Mouse (Mus musculus): Measurements from ENCODE around the gene Cdhr1. TPM values are rescaled to one million over a fixed set of nuclear protein-coding genes. Genes with fewer than 3 reads are reported as not detected.
A peak's percentile ranks its signal among the peaks of the same experiment; 100 is the strongest.
"Not testable (repeated sequence)": the region's sequence is repeated elsewhere in the genome, so short reads cannot be mapped to it uniquely, and the experiment has no call there.

The Cdhr1 gene
- total and polyA plus RNA-seq, 3 experiments = not detected

DNA sequence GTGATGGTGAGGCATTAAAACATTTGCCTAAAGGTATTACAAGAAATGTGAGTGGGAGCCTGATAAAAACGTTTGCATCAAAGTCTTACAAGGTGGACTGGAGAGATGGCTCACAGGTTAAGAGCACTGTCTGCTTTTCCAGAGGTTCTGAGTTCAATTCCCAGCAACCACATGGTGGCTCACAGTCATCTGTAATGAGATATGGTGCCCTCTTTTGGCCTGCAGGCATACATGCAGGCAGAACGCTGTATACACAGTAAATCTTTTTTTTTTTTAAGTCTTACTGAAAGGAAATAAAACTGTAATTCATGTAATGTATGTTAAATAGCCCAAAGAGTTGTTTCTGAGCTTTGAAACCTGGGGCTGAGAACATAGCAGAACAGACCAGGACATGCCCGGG lies 39.4 kb upstream of the Cdhr1 start:
- peak; percentile 29 for DNase-seq (ENCODE audit: low read depth, low spot score)
- H3K4me3 ChIP-seq (ENCODE audit: control insufficient read depth in 1 of 2, insufficient read depth in 1 of 2, low read depth in 2 of 2, low read length in 2 of 2); H3K9ac ChIP-seq (ENCODE audit: control insufficient read depth, low read depth, low read length, poor library complexity, severe bottlenecking); H3K27ac ChIP-seq (ENCODE audit: control insufficient read depth, low read depth, low read length); H3K27me3 ChIP-seq (ENCODE audit: control insufficient read depth in 1 of 2, insufficient read depth in 2 of 2, low read length in 2 of 2); H3K9me3 ChIP-seq (replicated peaks; ENCODE audit: insufficient read depth, low read length); H3K4me1 ChIP-seq (ENCODE audit: control insufficient read depth in 1 of 2, insufficient read depth in 2 of 2, low read length in 2 of 2): not testable (repeated sequence)
- H3K79me2 ChIP-seq (ENCODE audit: control insufficient read depth, insufficient read depth, low read length, poor library complexity) = peaks cover 15% of the 10 kb centered on the region
- TF ChIP-seq CTCF (IDR thresholded peaks at IDR 0.05 in 2 of 3, conservative IDR thresholded peaks at IDR 0.05 in 1 of 3; ENCODE audit: control insufficient read depth in 1 of 3, insufficient read depth in 1 of 3, low read depth in 2 of 3, low read length in 3 of 3, poor library complexity in 1 of 3, severe bottlenecking in 1 of 3) = peak in 2 of 3 experiments; percentile 0 to 42; a peak in 2 of 6 replicates
- TF ChIP-seq ZNF384 (IDR thresholded peaks at IDR 0.05; ENCODE audit: low read depth, low read length) = peak; percentile 70
- peak; percentile 67; the same call in 1 of the 2 replicates for TF ChIP-seq MYC (IDR thresholded peaks at IDR 0.05; ENCODE audit: low read depth, low read length)
- 0 out of 2 replicates have a peak, but pooled peaks have one; percentile 46 for TF ChIP-seq TBP (IDR thresholded peaks at IDR 0.05; ENCODE audit: low read depth, low read length)
- 0 out of 2 replicates have a peak, but pooled peaks have one; percentile 27 for TF ChIP-seq MAX (IDR thresholded peaks at IDR 0.05; ENCODE audit: low read length)
- peaks cover 10 to 16% of the 10 kb centered on the region in 2 experiments for H3K36me3 ChIP-seq (ENCODE audit: control insufficient read depth in 1 of 2, insufficient read depth in 2 of 2, low read length in 2 of 2)

DNA sequence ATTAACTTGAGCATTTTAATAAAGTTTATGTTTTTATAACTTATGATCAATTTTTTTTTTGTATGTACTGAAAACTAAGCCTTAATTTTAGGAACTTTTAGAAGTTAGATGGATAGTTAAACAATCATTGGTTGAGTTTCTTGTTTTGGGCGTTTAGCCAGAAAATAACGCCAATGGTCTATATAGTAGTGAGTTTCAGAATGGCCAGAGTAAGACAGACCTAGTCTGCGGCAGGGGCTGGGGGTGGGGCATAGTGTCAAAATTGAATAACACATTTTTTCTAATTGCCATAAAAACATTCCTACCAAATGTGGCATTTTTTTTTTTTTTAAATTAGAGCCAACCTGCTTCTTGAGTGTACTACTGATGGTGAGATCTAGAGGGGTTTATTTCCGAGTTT lies 38.0 kb upstream of the Cdhr1 start:
- H3K4me3 ChIP-seq (ENCODE audit: control insufficient read depth in 1 of 2, insufficient read depth in 1 of 2, low read depth in 2 of 2, low read length in 2 of 2) = peak overlapping the region; percentile 41 to 59
- H3K79me2 ChIP-seq (ENCODE audit: control insufficient read depth, insufficient read depth, low read length, poor library complexity) = peaks cover 17% of the 10 kb centered on the region
- H3K4me1 ChIP-seq (ENCODE audit: control insufficient read depth in 1 of 2, insufficient read depth in 2 of 2, low read length in 2 of 2) = peaks cover 0 to 8% of the 10 kb centered on the region in 2 experiments; a peak in 3 of 4 replicates
- TF ChIP-seq EP300 (IDR thresholded peaks at IDR 0.05; ENCODE audit: low read depth in 1 of 2, low read length in 2 of 2) (0 out of 4 replicates have a peak, but pooled peaks of 1 of the 2 experiments have one; percentile 15), ZNF384 (IDR thresholded peaks at IDR 0.05; ENCODE audit: low read depth, low read length) (peak; percentile 59; the same call in 1 of the 2 replicates), POLR2AphosphoS2 (IDR thresholded peaks at IDR 0.05; ENCODE audit: low read length) (no peak), HCFC1 (IDR thresholded peaks at IDR 0.05; ENCODE audit: low read depth, low read length) (peak; percentile 12; the same call in 1 of the 2 replicates)
- no peaks in the 10 kb centered on the region for H3K9me3 ChIP-seq (replicated peaks; ENCODE audit: insufficient read depth, low read length)
- peak overlapping the region; percentile 78 for H3K9ac ChIP-seq (ENCODE audit: control insufficient read depth, low read depth, low read length, poor library complexity, severe bottlenecking)
- DNase-seq (ENCODE audit: low read depth, low spot score) = peak; percentile 61
- peaks cover 19 to 20% of the 10 kb centered on the region in 2 experiments for H3K36me3 ChIP-seq (ENCODE audit: control insufficient read depth in 1 of 2, insufficient read depth in 2 of 2, low read length in 2 of 2)
- H3K27ac ChIP-seq (ENCODE audit: control insufficient read depth, low read depth, low read length) = no peak overlapping the region
- no peaks in the 10 kb centered on the region for H3K27me3 ChIP-seq (ENCODE audit: control insufficient read depth in 1 of 2, insufficient read depth in 2 of 2, low read length in 2 of 2)

DNA sequence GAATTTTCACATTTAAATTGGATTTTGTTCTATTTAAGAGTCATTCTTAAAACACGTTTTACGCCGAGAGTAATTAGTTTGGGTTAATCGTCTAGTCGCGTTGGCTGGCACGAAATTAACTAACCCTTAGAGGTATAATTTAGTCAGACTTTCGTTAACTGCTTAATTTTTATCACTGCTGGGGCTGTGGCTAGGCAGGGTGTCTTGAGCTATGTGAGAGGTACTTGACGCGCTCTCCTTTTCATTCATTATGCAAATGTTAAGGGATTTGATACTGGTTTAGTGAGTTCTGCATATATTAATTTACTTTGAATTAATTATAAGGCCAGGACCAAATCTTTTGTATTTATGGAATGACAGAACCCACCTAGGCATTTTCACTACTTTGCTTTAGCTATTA lies 37.5 kb upstream of the Cdhr1 start:
- DNase-seq (ENCODE audit: low read depth, low spot score) = peak; percentile 69
- TF ChIP-seq EP300 (IDR thresholded peaks at IDR 0.05; ENCODE audit: low read depth in 1 of 2, low read length in 2 of 2) (no peak), JUND (IDR thresholded peaks at IDR 0.05; ENCODE audit: low read depth, low read length) (no peak), USF2 (IDR thresholded peaks at IDR 0.05; ENCODE audit: borderline replicate concordance in 1 of 2, insufficient read depth in 1 of 2, low read depth in 1 of 2, low read length in 2 of 2) (no peak), MAX (IDR thresholded peaks at IDR 0.05; ENCODE audit: low read length) (no peak), KAT2A (conservative IDR thresholded peaks at IDR 0.05; ENCODE audit: low read depth, low read length) (no peak)
- H3K9me3 ChIP-seq (replicated peaks; ENCODE audit: insufficient read depth, low read length) = no peaks in the 10 kb centered on the region
- H3K9ac ChIP-seq (ENCODE audit: control insufficient read depth, low read depth, low read length, poor library complexity, severe bottlenecking) = peak overlapping the region; percentile 78
- peak overlapping the region; percentile 80 for H3K27ac ChIP-seq (ENCODE audit: control insufficient read depth, low read depth, low read length)
- peak overlapping the region; percentile 59 to 74 for H3K4me3 ChIP-seq (ENCODE audit: control insufficient read depth in 1 of 2, insufficient read depth in 1 of 2, low read depth in 2 of 2, low read length in 2 of 2)
- H3K4me1 ChIP-seq (ENCODE audit: control insufficient read depth in 1 of 2, insufficient read depth in 2 of 2, low read length in 2 of 2) = peaks cover 0 to 8% of the 10 kb centered on the region in 2 experiments; a peak in 3 of 4 replicates
- peaks cover 17% of the 10 kb centered on the region for H3K79me2 ChIP-seq (ENCODE audit: control insufficient read depth, insufficient read depth, low read length, poor library complexity)
- peaks cover 19 to 24% of the 10 kb centered on the region in 2 experiments for H3K36me3 ChIP-seq (ENCODE audit: control insufficient read depth in 1 of 2, insufficient read depth in 2 of 2, low read length in 2 of 2)
- H3K27me3 ChIP-seq (ENCODE audit: control insufficient read depth in 1 of 2, insufficient read depth in 2 of 2, low read length in 2 of 2) = no peaks in the 10 kb centered on the region
